Mouse (Mus musculus) intestine, postnatal 0 days (tissue): ENCODE data around the gene Eipr1. TPM values are rescaled to one million over a fixed set of nuclear protein-coding genes. Genes with fewer than 3 reads are reported as not detected.

ENCODE experiments used
- ATAC-seq: fragments of 200-750 bp; cut with Nextera tagmentation; 2 replicates; pipeline ENCODE4 v1.8.0; 2017; ENCODE audit warnings: mild to moderate bottlenecking, moderate TSS enrichment, moderate library complexity
- H3K27ac ChIP-seq: fragments of 300-500 bp; sonication (generic); 2 replicates; pipeline ENCODE4 v1.5.1; 2014; ENCODE audit warnings: mild to moderate bottlenecking, low read depth, low read length, moderate library complexity
- H3K27me3 ChIP-seq: fragments of 300-500 bp; sonication (generic); replicated peaks from 2 replicates; pipeline ENCODE4 v1.6.1; 2014; ENCODE audit warnings: low read length, mixed read lengths; ENCODE audit not compliant: control insufficient read depth, insufficient read depth
- H3K36me3 ChIP-seq: fragments of 300-500 bp; sonication (generic); 2 replicates; pipeline ENCODE4 v1.6.1; 2014; ENCODE audit warnings: mild to moderate bottlenecking, moderate library complexity; ENCODE audit not compliant: control insufficient read depth, insufficient read depth
- H3K4me1 ChIP-seq: fragments of 300-500 bp; sonication (generic); replicated peaks from 2 replicates; pipeline ENCODE4 v1.6.1; 2014; ENCODE audit warnings: antibody characterized with exemption, low read length, mixed read lengths; ENCODE audit not compliant: control insufficient read depth, insufficient read depth
- H3K4me2 ChIP-seq: fragments of 300-500 bp; sonication (generic); replicated peaks from 2 replicates; pipeline ENCODE4 v1.6.1; 2014; ENCODE audit warnings: low read depth, mild to moderate bottlenecking, moderate library complexity
- H3K4me3 ChIP-seq: fragments of 300-500 bp; sonication (generic); 2 replicates; pipeline ENCODE4 v1.5.1; 2014; ENCODE audit warnings: low read depth, low read length
- H3K9ac ChIP-seq: fragments of 300-500 bp; sonication (generic); 2 replicates; pipeline ENCODE4 v1.6.1; 2014; ENCODE audit warnings: mild to moderate bottlenecking, low read depth, low read length
- H3K9me3 ChIP-seq: fragments of 300-500 bp; sonication (generic); 2 replicates; pipeline ENCODE4 v1.6.1; 2016; ENCODE audit warnings: mixed run types; ENCODE audit not compliant: control insufficient read depth
- CTCF ChIP-seq: sonication (generic); IDR thresholded peaks from 2 replicates; pipeline ENCODE4 v1.5.1; 2016; ENCODE audit warnings: low read depth, mild to moderate bottlenecking, control low read depth, antibody characterized with exemption, moderate library complexity
- WGBS: fragments of 180-500 bp; shearing (Covaris S2); extraction: QIAGEN DNeasy Blood & Tissue Kit; methylation state at CpG from one replicate; pipeline ENCODE4 v1.1.7; 2014; 5-methylcytosine and 5-hydroxymethylcytosine counted together
- polyA plus RNA-seq: library from polyadenylated mRNA; unstranded; fragments of >200 nt; fragmentation: Nextera tagmentation; extraction: Ambion mirVana; gene quantifications from 2 replicates; pipeline ENCODE4 v1.2.1, GENCODE M21; 2015

The Eipr1 gene
- polyA plus RNA-seq, 1 experiment from 2014 or later: 23.3 TPM

DNA sequence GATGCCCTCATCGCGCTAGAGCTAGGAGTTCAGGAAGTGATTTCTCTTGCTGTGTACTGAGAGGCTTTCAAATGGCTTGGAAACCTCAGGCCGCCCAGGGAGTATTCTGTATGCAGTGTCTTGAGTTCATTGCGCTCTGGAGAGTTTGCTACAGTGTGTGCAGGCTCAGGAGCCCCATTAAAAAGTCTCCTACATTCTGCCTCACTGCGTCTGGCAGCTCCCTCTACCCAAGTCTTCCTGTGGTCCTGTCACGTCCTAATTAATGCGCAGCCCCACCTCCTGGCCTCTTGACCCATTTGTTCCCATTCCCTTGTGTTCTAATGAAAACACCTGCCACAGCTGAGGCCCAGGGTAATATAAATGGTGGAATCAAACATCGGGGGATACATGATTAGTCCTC is 33.3 kb downstream of the Eipr1 start:
- Histone ChIP-seq H3K27me3 (no peaks in the 10 kb centered on the region), H3K4me1 (no peaks in the 10 kb centered on the region), H3K4me3 (no peak overlapping the region), H3K9me3 (no peaks in the 10 kb centered on the region), H3K36me3 (no peaks in the 10 kb centered on the region), H3K27ac (no peak overlapping the region), H3K4me2 (no peak overlapping the region), H3K9ac (no peak overlapping the region)
- no peak for ATAC-seq
- TF ChIP-seq CTCF: no peak
- 51% methylated on average over 8 of the region's 8 CpGs for WGBS

DNA sequence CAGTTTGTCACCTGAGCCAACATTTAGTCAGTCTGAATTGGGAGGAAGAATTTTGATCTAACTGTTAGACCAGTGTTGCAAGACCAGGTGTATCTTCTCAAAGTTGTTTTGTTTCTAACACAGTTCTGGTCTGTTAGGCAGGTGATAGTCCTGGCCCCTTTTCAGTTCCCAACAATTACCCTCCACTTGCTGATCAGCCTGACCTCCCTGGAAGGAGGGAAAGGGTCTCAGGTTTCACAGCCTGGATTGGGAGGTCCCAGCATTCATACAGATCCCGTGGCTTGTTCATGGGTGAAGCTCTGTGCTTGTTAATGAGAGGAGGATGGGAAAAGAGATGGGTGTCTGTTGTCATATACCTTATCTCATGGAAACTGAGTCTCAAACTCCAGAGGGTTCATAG is 33.7 kb downstream of the Eipr1 start:
- Histone ChIP-seq H3K4me2 (no peak overlapping the region), H3K27me3 (no peaks in the 10 kb centered on the region), H3K9me3 (no peaks in the 10 kb centered on the region), H3K4me3 (no peak overlapping the region), H3K9ac (no peak overlapping the region), H3K4me1 (no peaks in the 10 kb centered on the region), H3K36me3 (no peaks in the 10 kb centered on the region), H3K27ac (no peak overlapping the region)
- 17% methylated on average over 1 of the region's 1 CpGs for WGBS
- ATAC-seq: no peak
- no peak for TF ChIP-seq CTCF

DNA sequence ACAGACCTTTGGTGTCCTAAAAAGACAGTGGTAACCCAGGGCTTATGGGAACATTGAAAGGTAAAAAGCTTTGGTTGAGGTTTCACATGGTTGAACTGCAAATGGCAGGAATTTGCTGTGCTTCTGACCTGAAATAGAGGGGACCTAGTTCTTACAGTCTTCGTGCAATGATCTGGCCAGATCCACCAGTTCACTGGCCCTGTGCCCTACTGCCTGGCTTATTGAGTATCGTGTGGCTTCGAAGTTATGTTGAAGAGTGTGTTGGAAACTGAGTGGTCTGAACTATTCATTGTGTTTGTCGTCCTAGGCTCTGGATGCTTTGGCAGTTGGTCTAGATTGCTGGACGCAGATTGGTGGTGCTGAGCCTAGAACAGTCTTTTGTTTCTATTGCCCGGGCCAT is 34.7 kb downstream of the Eipr1 start:
- H3K4me1 ChIP-seq: no peaks in the 10 kb centered on the region
- no peak overlapping the region for H3K27ac ChIP-seq
- ATAC-seq: no peak

DNA sequence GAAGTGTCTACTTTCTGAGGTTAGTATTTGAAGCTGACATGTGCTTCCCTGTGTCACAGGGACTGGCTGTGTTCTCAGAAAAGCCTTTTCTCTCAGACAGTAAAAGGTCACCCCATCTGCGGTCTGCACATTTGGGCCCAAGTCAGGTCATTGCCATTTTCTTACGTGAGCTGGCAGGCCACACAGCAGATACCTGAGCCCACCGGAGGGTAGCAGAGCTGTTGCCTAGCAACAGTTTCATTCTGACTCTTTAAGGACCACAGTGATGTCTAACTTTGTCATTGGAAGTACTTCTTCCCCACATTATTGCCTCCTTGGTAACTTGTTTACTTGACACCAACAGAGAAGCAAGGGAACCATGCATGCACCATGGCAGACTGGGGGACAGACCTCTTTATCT is 41.0 kb downstream of the Eipr1 start:
- ATAC-seq: no peak
- Histone ChIP-seq H3K4me2 (no peak overlapping the region), H3K9me3 (no peaks in the 10 kb centered on the region), H3K4me3 (no peak overlapping the region), H3K27me3 (no peaks in the 10 kb centered on the region), H3K27ac (no peak overlapping the region), H3K4me1 (no peaks in the 10 kb centered on the region), H3K9ac (no peak overlapping the region), H3K36me3 (no peaks in the 10 kb centered on the region)
- 72% methylated on average over 3 of the region's 3 CpGs for WGBS
- TF ChIP-seq CTCF: no peak

More for the DNA sequence above, 34.7 kb downstream of the Eipr1 start:
- Histone ChIP-seq H3K27me3 (no peaks in the 10 kb centered on the region), H3K36me3 (no peaks in the 10 kb centered on the region), H3K9me3 (no peaks in the 10 kb centered on the region), H3K9ac (no peak overlapping the region), H3K4me2 (no peak overlapping the region), H3K4me3 (no peak overlapping the region)
- 91% methylated on average over 6 of the region's 6 CpGs for WGBS
- TF ChIP-seq CTCF: no peak

DNA sequence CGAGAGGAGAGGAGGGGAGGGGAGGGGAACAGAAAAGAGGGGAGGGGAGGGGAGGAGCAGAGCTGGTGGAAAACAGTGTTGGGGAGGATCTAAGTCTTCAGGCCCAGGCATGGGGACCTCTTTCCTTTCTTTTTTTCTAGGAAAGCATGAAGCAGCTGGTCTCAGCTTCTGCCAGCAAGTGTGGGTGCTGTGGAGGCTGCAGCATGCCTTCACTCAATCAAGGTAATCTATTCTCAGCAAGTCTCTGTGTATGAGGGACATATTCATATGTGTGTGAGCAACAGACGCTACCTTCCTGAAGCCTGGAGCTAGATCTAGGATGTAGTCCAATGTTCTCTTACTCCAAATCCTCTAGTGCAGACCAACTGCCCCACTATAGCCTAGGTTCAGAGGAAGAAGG is 42.1 kb downstream of the Eipr1 start:
- 74% methylated on average over 2 of the region's 2 CpGs for WGBS

DNA sequence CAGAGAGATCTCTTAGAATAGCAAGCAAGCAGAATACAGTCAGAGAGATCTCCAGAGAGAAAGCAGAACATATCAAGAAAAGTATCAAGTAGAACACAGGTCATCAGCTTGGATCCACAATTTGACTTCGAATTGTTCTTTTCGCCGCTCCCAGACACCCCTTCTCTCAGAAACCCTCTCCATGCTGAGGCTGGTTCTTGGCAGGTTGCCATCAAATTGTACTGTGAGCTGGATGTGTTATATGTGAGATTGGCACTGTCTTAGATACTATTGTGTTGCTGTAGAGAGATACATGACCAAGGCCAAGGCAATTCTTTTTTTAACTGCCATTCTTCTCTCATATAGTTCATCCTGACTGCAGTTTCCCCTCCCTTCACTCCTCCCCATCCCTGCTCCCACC is 43.4 kb downstream of the Eipr1 start:
- no peak overlapping the region for H3K9ac ChIP-seq
- H3K27ac ChIP-seq: no peak overlapping the region
- H3K9me3 ChIP-seq: 0 out of 2 replicates have a peak, but pooled peaks cover 4% of the 10 kb centered on the region
- ATAC-seq: no peak
- no peaks in the 10 kb centered on the region for H3K4me1 ChIP-seq
- no peaks in the 10 kb centered on the region for H3K27me3 ChIP-seq
- no peak overlapping the region for H3K4me3 ChIP-seq
- no peak for TF ChIP-seq CTCF
- no peaks in the 10 kb centered on the region for H3K36me3 ChIP-seq
- H3K4me2 ChIP-seq: no peak overlapping the region
- WGBS: 95% methylated on average over 3 of the region's 3 CpGs

More for the DNA sequence above, 42.1 kb downstream of the Eipr1 start:
- no peak for ATAC-seq
- no peak overlapping the region for H3K9ac ChIP-seq
- no peaks in the 10 kb centered on the region for H3K36me3 ChIP-seq
- H3K4me2 ChIP-seq: no peak overlapping the region
- H3K4me1 ChIP-seq: no peaks in the 10 kb centered on the region
- H3K27me3 ChIP-seq: no peaks in the 10 kb centered on the region
- no peak for TF ChIP-seq CTCF
- no peak overlapping the region for H3K27ac ChIP-seq
- H3K4me3 ChIP-seq: no peak overlapping the region
- 0 out of 2 replicates have a peak, but pooled peaks cover 4% of the 10 kb centered on the region for H3K9me3 ChIP-seq

DNA sequence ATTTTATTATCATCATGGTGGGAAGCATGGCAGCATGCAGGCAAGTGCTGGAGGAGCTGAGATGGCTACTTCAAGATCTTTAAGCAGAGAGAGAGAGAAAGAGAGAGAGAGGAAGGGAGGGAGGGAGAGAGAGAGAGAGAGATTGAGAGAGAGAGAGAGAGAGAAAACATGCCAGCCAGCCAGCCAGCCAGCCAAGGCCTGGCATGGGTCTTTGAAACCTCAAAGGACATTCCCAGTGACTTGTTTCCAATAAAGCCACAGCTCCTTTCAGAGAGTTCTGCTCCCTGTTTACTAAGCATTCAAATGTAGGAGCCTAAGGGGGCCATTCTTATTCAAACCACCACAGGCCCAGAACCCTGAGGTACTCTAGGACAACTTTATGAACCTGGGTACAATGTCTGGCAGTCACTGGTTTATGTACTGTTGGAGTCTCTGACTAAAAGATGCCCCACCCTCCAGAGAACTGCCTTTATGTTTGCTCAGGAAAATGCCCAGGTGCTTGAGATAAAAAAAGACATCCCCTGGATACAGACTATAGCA is 45.3 kb downstream of the Eipr1 start:
- Histone ChIP-seq H3K27me3 (no peaks in the 10 kb centered on the region), H3K9ac (no peak overlapping the region), H3K4me1 (no peaks in the 10 kb centered on the region), H3K4me3 (no peak overlapping the region), H3K9me3 (0 out of 2 replicates have a peak, but pooled peaks cover 4% of the 10 kb centered on the region), H3K27ac (no peak overlapping the region), H3K36me3 (no peaks in the 10 kb centered on the region), H3K4me2 (no peak overlapping the region)
- TF ChIP-seq CTCF: no peak
- no peak for ATAC-seq
